Mouse (Mus musculus): ENCODE measurements around the gene Nkiras2.
A peak's percentile ranks its signal among the peaks of the same experiment; 100 is the strongest.
"Not testable (repeated sequence)": the region's sequence is repeated elsewhere in the genome, so short reads cannot be mapped to it uniquely, and the experiment has no call there.

Nkiras2 gene

DNA sequence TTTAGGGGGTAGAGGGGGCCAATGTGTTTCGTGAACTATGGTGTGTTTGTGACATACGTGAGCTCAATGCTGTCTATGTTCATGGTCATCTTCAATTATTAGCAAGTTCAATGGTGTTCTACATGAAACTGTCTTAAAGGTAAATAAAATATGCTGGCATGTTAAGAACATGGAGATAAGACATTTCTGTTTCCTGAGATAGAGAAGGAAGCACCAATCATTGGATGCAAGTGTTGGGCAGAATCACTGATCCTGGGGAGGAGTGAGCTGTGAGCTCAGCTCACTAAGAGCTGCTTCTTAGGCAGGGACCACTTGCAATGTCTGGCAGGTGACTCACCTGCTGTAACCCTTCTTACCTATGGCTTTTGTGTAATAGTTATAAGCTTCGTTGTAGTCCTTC lies 17.7 kb upstream of the Nkiras2 start:
- DNase-seq: no peak

DNA sequence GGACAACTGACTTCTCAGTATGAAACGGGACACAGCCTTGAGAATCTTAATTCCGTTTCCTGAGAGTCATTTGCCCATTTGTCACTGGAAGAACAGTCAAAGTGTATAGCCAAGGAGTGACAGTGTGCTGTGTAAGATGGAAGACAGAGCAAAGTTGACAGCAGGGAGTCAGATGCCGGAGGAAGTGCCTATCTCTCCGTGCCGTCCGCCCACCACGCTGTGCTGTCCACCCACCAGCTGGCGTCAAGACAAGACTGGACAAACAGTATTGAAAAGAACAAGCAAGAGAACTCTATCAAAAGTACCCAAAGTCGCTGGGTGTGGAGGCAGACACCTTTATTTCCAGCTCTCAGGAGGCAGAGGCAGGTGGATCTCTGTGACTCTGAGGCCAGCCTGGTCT lies 15.9 kb upstream of the Nkiras2 start:
- no peak for DNase-seq

DNA sequence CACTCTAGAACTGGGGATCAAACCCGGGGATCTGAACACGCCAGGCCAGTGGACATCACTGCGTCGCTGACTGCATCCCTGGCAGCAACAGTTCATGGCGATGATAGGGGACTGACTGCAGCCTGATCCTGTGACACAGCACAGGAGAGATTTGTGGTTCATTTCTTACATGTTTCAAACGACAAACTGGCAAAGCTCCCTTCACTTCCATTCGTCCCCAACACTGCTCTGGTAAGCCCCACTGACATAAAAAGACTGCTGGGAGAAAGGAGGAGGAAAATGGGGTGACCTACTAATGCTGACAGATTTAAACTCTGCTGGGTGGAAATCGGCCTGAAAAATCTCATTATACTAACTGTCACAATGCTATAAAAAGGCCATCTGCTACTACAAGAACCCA lies 15.2 kb upstream of the Nkiras2 start:
- no peak for DNase-seq

DNA sequence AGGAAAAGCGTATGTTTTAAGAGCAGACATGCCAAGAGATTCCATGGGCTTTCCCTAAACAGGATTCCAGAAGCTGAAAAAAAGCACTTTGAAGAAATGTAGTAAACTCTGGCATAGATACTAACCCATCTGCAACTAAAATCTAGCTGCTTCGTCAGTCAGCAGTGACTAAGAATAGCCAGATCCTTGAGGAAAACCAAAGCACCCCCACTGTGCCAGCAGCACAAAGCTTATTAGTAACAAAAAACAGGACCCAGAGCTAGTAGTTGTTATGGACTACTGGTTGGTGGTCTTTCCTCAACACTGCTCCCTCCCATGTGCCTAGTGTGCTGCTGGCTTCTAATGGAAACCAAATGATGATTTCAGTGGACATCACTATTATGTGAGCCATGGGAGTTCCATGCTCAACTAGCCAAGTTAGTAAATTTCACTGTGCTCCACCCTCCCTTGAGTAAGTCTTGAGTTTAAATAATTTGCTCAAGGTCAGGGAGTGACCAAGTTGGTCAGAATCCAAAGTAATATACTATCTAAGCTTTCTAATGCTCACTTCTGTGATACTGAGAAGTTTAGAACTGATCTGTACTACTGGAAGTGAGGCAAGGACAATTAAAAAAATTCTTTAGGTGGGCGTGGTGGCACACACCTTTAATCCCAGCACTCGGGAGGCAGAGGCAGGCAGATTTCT lies 14.6 kb upstream of the Nkiras2 start:
- no peak for DNase-seq

DNA sequence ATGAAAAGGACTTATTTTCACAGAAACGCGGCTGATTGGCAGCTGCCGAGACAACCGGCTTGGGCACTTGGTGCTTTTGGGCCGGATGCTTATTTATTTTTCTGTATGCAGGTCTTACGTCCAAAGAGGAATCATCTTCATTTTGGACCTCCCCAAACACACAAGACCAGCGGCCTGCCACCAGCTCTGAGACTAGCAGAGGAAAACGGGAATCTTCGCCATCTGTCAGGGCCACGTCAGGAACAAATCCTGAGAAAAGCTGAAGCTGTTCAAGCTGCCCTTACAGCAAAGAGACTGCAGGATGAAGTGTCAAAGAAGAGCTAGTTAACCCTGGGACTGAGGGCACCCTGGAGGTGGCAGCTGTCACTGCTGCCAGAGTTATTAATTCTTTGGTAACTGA lies 13.6 kb upstream of the Nkiras2 start:
- DNase-seq: no peak

DNA sequence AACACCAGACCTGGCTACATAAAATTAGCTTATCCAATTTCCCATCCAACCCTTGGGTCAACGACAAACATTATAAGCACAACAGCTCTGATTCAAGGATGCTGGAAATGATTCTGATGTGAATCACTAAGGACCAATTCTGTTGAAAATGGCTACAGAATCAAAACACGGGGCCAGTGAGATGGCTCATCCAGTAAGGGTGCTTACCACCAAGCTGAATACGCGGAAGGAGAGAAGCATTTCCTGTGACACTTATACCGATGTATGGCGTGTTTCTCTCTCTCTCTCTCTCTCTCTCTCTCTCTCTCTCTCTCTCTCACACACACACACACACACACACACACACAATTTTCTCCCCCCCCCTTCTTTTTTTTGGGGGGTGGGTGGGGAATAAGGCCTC lies 11.9 kb upstream of the Nkiras2 start:
- DNase-seq: no peak

DNA sequence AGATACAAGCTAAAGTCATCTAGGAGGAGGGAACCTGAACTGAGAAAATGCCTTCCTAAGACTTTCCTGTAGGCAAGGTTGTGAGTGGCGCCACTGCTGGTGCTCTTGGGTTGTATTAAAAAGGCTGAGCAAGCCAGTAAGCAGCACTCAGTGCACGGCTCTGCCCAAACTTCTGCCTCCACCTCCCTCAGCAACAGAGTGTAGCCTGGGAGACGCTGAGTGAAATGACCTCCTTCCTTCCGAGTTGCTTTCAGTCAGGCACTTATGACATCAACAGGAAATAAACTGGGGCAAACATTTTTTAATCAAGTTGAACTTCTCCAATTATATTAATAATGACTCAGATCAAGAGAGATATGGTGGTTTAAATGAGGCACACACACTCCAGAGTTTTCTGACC lies 10.2 kb upstream of the Nkiras2 start:
- peak; percentile 32 to 38 for DNase-seq

DNA sequence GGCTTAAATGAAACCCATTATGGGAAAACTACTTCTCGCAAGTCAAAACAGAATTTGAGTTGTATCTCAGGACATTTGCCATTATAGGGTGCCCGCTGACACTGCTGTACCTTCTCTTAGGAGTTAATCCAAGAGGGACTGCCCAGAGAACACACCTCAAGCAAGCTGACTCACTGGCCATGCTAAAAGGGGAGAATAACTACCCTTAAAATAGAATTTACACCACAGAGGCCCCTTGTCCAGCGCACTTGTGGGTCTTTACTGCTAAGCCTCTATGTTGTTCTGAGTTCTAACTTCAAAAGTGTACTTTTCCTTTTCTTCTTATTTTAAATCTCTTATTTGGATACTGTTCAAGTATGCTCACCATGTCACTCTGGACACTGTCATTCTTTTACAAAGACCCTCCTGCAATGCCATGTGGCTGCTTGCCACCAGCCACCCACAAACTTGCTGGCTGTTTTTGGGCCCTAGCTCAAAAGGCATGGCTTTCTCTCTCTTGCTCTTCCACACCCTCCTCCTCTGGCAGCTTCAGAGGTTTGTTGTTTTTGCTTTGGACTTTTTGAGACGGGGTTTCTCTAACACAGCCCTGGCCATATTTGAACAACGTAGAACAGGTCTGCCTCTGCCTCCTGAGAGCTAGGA lies 9.6 kb upstream of the Nkiras2 start:
- no peak for DNase-seq

DNA sequence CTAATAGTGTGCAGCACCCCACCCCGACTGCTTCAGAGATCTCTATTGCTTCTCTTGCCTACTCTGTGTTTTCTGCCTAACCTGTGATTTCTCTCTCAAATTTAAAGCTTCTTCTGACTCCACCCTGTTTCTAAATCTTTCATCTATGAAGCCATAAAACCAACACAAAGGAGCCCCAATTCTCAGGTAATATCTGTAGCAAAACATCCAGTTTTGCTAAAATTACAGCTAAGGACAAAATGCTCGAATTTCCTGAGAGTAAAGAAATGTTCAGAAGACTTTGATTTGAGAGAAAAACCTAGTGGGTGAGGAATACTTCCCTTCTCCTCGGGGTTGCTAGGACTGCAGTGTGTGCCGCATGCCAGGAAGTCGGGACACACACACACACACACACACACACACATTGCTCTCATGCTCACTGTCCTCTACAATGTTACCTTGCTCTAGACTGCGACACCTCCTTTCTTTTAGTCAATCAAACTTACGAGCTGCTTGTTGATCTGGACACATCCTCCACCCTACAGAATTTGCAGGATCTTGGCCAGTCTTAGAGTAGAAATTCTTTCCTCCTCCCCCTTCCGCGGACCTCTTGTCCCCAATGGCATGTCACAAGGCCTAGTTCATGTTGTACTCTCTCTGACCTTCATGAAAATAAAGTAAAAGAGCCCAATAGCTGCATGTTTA lies 8.9 kb upstream of the Nkiras2 start:
- DNase-seq: peak; percentile 52 to 65

DNA sequence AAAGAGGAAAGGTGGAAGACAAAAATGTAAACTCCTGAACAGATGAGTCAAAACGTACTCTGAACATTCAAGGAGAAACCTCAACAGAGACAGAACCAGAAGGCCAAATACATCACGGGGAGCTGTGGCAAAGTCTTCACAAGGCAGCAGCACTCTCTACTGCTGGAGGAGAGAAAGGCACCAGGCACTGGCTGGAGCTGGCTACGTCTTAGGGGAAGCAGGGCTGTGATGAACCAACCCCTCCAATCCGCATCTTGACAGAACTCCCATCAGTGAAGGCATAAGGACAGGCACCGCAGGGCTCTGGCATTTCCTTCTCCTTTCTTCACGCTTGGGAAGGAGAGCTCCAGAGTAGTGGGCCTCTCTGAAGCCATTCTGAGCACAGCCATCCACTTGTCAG lies 7.4 kb upstream of the Nkiras2 start:
- DNase-seq: no peak

DNA sequence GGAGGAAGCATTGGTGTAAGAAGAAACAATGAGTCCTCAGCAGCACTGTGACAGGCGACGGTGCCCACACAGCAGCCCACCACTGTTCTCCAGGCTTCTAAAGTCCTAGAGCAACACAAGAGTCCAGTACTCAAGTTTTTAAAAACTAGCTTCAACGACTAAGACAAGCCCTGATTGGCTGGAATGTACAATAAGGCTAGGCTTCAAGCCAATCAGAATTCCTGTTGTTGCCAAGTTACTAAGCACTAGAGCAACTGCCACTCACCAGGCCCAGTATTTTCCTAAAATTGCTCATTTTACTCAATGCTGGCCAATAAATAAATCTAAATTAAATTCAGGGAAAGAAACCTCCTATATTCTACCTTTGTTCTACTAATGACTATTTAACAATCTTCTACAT lies 5.8 kb upstream of the Nkiras2 start:
- DNase-seq: peak in 1 of 2 experiments; percentile 34

DNA sequence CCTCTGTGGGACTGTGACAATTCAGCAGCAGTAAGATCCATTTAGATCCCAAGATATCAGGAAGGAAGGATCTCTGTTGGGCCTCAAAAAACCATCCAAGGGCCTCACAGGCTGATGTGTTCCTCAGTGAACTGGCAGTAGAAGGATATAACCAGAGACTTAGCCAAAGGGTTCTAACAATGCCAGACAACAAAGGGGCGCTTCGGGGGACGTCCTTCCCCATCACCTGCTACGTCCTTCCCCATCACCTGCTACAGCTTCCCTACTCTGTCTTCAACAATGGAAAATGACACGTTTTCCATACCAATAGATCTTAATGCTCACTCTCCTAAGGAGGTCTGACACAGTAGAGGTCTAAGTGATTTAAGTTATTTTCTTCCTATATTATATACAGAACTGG lies 2.7 kb upstream of the Nkiras2 start:
- DNase-seq: no peak

DNA sequence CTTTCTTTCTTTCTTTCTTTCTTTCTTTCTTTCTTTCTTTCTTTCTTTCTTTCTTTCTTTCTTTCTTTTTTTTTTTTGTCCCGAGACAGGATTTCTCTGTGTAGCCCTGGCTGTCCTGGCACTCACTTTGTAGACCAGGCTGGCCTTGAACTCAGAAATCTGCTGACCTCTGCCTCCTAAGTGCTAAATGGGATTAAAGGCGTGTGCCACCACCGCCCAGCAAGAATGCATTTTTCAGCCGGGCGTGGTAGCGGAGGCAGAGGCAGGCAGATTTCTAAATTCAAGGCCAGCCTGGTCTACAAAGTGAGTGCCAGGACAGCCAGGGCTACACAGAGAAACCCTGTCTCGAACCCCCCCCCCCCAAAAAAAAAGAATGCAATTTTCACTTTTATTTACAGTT lies 2.2 kb upstream of the Nkiras2 start:
- DNase-seq: not testable (repeated sequence)

DNA sequence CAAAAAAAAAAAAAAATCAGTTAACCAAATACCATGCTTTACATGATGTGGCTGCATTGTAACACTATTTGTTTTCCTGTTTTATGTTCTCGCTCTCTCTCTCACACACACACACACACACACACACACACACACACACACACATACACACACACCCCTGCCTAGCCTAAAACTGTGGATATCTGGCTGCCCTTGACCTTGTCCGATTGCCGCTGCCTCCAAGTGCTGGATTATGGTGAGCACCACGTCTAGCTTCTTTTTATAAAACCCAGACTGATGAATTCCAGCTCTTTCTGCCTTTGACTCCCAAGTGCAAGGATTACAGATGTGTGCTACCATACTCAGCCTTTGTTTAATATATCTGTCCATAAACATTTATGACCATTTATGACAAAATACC lies 1.6 kb upstream of the Nkiras2 start:
- no peak for DNase-seq

DNA sequence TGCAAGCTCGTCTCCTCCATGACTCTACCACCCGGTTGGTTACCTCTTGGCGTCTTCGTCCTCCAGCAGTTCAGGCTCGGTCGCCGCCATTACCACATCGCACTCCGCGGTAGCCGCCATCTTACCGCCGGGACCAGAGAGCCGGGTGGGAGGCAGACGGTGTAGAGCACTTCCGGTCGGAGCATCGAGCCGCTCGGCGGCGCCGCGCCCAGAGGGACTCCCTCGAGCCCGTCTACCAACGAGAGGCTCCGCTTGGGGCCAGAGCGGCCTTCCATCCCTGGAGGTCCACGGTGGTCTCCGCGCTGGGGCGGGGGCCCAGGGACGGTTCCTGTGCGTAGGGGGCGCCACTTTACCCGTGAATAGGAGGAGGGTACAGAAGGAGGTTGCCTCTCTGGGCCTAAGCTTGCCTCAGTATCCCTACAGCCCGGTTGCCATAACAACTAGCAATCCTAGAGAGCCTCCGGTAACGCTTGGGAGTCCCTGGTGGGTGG lies 486 bp downstream of the Nkiras2 start:
- peak; percentile 95 for DNase-seq

DNA sequence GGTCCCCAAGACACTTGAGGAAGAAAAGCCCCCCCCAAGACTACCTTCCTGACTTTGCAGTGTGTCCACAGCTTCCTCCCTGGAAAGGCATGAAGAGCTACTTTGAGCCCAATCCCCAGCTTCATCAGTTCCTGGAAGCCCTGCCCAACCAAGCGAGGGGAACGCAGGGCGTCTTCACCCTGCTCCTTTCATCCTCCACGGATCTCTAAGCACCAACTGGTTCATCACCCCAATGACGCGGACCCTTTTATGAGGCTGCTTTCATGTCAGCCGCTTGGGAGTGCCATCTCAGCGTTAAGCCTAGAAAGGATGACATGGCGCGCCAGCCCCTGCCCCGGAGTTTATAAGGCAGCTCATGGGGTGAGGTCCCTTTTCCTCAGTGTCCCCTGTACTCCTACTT lies 938 bp downstream of the Nkiras2 start, which contains the start of gene Dnajc7:
Gene Dnajc7 (minus strand): TSS at position 187 of the 400 bp plus-strand sequence.
- DNase-seq: no peak

DNA sequence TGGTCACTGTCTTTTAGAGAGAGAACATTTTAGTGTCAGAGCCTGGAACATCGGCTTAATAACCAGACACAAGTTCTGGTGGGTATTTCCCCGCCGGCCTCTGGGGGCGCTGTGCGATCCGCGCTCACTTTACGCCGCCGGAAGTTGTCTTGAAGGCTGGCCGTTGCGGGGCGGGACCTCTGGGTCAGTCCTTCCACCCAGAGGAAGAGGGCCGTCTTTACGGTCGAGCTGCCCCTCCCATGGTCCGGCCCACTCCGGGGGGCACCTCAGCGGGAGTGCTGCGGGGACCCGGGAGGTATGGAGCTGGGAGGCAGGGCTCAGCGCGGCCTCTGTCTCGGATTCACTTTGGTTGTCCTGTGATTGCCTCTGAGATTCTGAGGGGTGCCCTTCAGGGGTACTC lies 3.7 kb downstream of the Nkiras2 start:
- DNase-seq: peak; percentile 97

DNA sequence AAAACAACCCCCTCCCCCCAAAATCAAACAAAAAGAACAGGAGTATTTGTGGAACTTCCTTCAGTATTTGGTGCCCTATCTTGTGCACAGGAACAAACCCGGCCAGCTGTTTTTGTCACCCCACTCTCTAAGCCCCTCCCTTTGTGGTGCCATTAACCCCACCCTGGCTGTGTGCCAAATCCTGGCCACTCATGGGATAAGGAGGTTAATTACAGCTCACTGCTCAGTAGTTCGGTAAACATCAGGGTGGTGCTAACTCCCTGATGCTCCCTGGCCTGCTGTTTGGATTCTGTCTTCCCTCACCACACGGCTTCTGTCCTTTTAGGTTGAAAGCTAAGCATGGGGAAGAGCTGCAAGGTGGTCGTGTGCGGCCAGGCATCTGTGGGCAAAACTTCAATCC lies 4.8 kb downstream of the Nkiras2 start:
- peak; percentile 62 to 79 for DNase-seq

DNA sequence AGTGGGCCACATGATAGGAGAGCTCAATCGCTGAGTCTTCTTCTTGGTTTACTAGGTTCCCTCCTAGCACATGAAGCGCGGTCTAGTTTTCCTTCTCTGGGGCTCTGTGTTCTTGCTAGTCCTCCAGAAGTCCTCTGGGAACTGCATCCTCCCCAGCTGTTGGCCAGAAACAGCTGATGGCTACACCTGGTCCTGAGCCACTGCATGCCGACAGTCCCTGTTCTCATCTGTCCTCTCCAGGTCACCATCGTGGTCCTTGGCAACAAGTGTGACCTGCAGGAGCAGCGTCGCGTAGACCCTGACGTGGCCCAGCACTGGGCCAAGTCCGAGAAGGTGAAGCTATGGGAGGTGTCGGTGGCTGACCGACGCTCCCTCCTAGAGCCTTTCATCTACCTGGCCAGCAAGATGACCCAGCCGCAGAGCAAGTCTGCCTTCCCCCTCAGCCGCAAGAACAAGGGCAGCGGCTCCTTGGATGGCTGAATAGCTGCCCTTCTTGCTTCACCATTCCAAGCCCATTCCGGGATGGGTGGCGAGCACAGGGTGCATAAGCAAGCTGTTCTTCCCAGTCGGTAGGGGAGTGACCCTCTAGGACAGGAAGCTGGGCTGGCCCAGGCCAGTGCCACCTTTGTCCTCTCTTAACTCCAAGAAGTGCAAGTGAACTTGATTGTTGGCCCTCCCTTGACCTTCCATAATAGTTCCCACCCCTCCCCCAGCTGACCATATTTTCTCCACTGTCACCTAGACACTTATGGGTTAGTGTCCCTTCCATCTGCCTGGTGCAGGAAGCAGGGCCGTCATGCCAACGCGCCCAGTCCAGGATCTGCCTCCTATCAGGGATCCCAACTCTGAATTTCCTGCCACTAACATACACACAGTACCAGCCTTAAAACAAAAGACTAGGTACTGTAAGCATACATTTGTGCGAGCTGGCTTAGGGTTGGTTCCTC lies 7.0 kb downstream of the Nkiras2 start:
- DNase-seq: no peak

DNA sequence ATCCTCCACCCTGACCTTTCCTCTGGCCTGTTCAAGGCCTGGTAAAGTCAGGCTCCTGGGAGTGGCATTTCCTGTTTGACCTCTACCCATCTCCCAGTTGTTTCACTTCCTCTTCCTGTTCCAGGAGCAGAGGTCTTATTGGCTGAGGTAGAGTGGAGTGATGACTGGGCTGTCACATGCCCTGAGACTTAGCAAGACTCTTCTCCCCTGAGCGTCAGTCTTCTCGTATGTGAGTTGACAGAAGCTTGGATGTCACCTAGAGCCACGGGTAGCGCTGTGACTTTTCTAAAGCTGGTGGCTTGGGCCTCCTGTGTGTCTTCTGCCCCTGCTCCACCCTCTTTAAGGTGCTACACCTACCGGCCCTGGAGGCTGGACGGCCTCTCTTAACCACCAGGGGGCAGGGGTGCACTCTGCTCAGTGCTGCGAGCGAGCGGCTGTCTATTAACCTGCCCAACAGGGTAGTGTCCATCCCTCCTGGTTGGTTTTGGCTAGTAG lies 7.7 kb downstream of the Nkiras2 start:
- peak; percentile 80 to 93 for DNase-seq

DNA sequence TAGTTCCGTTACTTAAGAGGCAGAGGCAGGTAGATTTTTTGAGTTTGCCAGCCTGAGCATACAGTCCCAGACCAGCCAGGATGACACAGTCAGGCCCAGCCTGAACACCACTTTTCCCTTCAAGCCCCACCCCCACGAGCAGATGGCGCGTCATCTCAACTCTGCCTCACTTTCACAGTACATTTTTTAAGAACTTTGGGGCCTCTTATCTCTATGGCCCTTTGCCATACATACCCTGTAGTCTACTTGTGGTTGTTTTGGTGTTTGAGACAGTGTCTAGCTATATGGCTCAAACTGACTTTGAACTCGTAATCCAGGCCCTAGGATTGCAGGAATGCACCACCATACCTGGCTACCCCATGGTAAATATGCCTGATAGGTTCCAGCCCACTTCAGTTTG lies 9.0 kb downstream of the Nkiras2 start:
- DNase-seq: no peak

DNA sequence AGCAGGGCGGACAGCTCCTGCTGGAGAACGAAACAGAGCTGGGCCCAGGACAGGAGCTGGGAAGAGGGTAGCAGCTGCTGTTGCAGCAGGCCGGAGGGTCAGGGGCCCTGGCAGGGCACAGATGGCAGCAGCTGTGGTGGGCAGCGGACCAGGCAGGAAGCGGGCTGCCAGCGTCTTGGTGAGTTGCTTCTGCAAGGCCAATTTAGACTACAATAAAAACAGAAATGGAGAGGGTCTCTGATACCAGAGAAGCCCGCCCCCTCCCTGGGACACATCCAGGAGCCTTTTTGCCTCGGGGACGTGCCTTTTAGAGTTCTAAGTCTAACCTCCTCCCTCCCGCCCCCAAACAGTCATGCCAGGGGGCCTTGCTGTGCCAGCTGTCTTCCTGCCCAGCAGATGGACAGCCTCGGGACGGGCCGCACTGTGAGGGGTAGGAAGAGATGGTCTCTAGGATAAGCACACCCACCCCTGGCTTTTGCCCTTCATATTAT lies 9.9 kb downstream of the Nkiras2 start:
- DNase-seq: no peak

Measured in kidney, postnatal 36 days (tissue).